26 mouse cellular contexts compared by ENCODE assay signal in genomic region chr3:34738938-34739337, GRCm38 (mm10).
DNase-seq lines count a peak whose midpoint lies in the region; ATAC-seq and TF ChIP-seq lines count a peak whose summit lies in the region.
"Had no signal": no experiment of that assay in that cellular context is flagged by ENCODE, and none has a peak within 500 bp of the region (broad histone marks: within the 10 kb centered on the region; RNA-seq: fewer than 3 reads in every experiment).

No protein-coding gene starts in this region.

- H3K4me1 ChIP-seq in liver, adult 2 months (ENCODE audit: control insufficient read depth, insufficient read depth, low read length): peaks cover 4% of the 10 kb centered on the region; the same call in 1 of the 2 replicates
- H3K4me1 ChIP-seq in liver, embryonic 12.5 days: no peaks in the 10 kb centered on the region
- peaks cover 4% of the 10 kb centered on the region; the same call in 1 of the 2 replicates for H3K4me1 ChIP-seq in stomach, embryonic 16.5 days (ENCODE audit: control insufficient read depth, insufficient read depth, low read length)
- H3K4me1 ChIP-seq: embryonic facial prominence, embryonic 13.5 days; forebrain, embryonic 15.5 days; heart, embryonic 12.5 days; hindbrain, embryonic 13.5 days; limb, embryonic 13.5 days; neural tube, embryonic 13.5 days had no signal

- DNase-seq in adrenal gland, adult 2 months: peak; percentile 11
- no peak for DNase-seq in adrenal gland, postnatal 25 days
- peak; percentile 82 for DNase-seq in liver, adult 2 months (ENCODE audit: extremely low read depth, low read depth, low spot score)
- peak; percentile 8 for DNase-seq in lung, postnatal 10 days
- no peak for DNase-seq in lung, postnatal 4 days
- no peak for DNase-seq in cerebellum, adult 18-20 months
- DNase-seq: cerebellum, adult 11 months; cerebellum, postnatal 10 days; gastrocnemius, adult 2 months; gastrocnemius, postnatal 36 days; heart, adult 2 months; heart, postnatal 4 days; thymus, postnatal 14 days had no signal

- H3K27me3 ChIP-seq in liver, adult 2 months (ENCODE audit: control insufficient read depth, insufficient read depth, low read length): no peaks in the 10 kb centered on the region
- H3K27me3 ChIP-seq in liver, embryonic 12.5 days (replicated peaks): no peaks in the 10 kb centered on the region
- H3K27me3 ChIP-seq in stomach, embryonic 16.5 days (ENCODE audit: control insufficient read depth, insufficient read depth, low read length): no peaks in the 10 kb centered on the region
- H3K27me3 ChIP-seq: CH12.LX; embryonic facial prominence, embryonic 13.5 days; forebrain, embryonic 15.5 days; heart, embryonic 12.5 days; hindbrain, embryonic 13.5 days; limb, embryonic 13.5 days; neural tube, embryonic 13.5 days had no signal

- 21% methylated on average over 7 of the region's 7 CpGs for WGBS in liver, adult 2 months
- WGBS in liver, embryonic 12.5 days (ENCODE audit: insufficient replicate concordance): 55% methylated on average over 7 of the region's 7 CpGs
- WGBS in stomach, embryonic 16.5 days: 46% methylated on average over 7 of the region's 7 CpGs

- H3K4me3 ChIP-seq in liver, adult 2 months (ENCODE audit: insufficient read depth, low read depth, low read length): no peak overlapping the region
- H3K4me3 ChIP-seq in liver, embryonic 12.5 days: no peak overlapping the region
- H3K4me3 ChIP-seq in stomach, embryonic 16.5 days (replicated peaks; ENCODE audit: low read length): no peak overlapping the region
- H3K4me3 ChIP-seq: embryonic facial prominence, embryonic 13.5 days; forebrain, embryonic 10.5 days; forebrain, embryonic 15.5 days; gastrocnemius, adult 2 months; heart, adult 2 months; heart, embryonic 12.5 days; hindbrain, embryonic 13.5 days; limb, embryonic 13.5 days; neural tube, embryonic 13.5 days had no signal

- H3K36me3 ChIP-seq in liver, adult 2 months (ENCODE audit: control insufficient read depth, insufficient read depth, low read length): no peaks in the 10 kb centered on the region
- no peaks in the 10 kb centered on the region for H3K36me3 ChIP-seq in liver, embryonic 12.5 days
- H3K36me3 ChIP-seq in stomach, embryonic 16.5 days (ENCODE audit: control insufficient read depth, insufficient read depth, low read length): no peaks in the 10 kb centered on the region
- H3K36me3 ChIP-seq: embryonic facial prominence, embryonic 13.5 days; forebrain, embryonic 10.5 days; forebrain, embryonic 15.5 days; G1E; heart, embryonic 12.5 days; hindbrain, embryonic 13.5 days; limb, embryonic 13.5 days; neural tube, embryonic 13.5 days had no signal

- ATAC-seq in liver, embryonic 12.5 days: no peak
- ATAC-seq in stomach, embryonic 16.5 days (ENCODE audit: insufficient read depth, low FRiP score): no peak; the same call in 1 of the 2 replicates
- ATAC-seq: forebrain, embryonic 15.5 days; midbrain, embryonic 16.5 days had no signal

- H3K9me3 ChIP-seq in liver, embryonic 12.5 days (replicated peaks): no peaks in the 10 kb centered on the region
- H3K9me3 ChIP-seq in stomach, embryonic 16.5 days (replicated peaks; ENCODE audit: control insufficient read depth, low read length): no peaks in the 10 kb centered on the region
- H3K9me3 ChIP-seq: embryonic facial prominence, embryonic 13.5 days; forebrain, embryonic 10.5 days; forebrain, embryonic 15.5 days; heart, embryonic 12.5 days; hindbrain, embryonic 13.5 days; limb, embryonic 13.5 days; neural tube, embryonic 13.5 days had no signal

- TF ChIP-seq POLR2A in liver, adult 2 months (IDR thresholded peaks at IDR 0.05; ENCODE audit: extremely low read depth, insufficient read depth, low read length): no peak

- no peak for TF ChIP-seq CTCF in liver, adult 2 months (IDR thresholded peaks at IDR 0.05; ENCODE audit: low read depth, low read length)

- H3K27ac ChIP-seq in liver, adult 2 months (replicated peaks; ENCODE audit: insufficient read depth, low read depth, low read length): no peak overlapping the region
- no peak overlapping the region for H3K27ac ChIP-seq in liver, embryonic 12.5 days
- peak overlapping the region; percentile 62; the same call in 1 of the 2 replicates for H3K27ac ChIP-seq in stomach, embryonic 16.5 days (ENCODE audit: low read length)
- H3K27ac ChIP-seq: embryonic facial prominence, embryonic 13.5 days; forebrain, embryonic 10.5 days; forebrain, embryonic 15.5 days; gastrocnemius, adult 2 months; heart, adult 2 months; hindbrain, embryonic 13.5 days; limb, embryonic 13.5 days; macrophage; neural tube, embryonic 13.5 days had no signal

- H3K79me2 ChIP-seq in liver, adult 2 months (ENCODE audit: control insufficient read depth, insufficient read depth, low read length): no peaks in the 10 kb centered on the region

- H3K9ac ChIP-seq in liver, adult 2 months (ENCODE audit: low read depth, low read length): no peak overlapping the region
- H3K9ac ChIP-seq in liver, embryonic 12.5 days: no peak overlapping the region
- no peak overlapping the region for H3K9ac ChIP-seq in stomach, embryonic 16.5 days (ENCODE audit: low read length)
- H3K9ac ChIP-seq: embryonic facial prominence, embryonic 13.5 days; forebrain, embryonic 15.5 days; heart, embryonic 12.5 days; hindbrain, embryonic 13.5 days; limb, embryonic 13.5 days; neural tube, embryonic 13.5 days had no signal

- H3K4me2 ChIP-seq in liver, embryonic 12.5 days: no peak overlapping the region
- no peak overlapping the region for H3K4me2 ChIP-seq in stomach, embryonic 16.5 days (ENCODE audit: low read depth, low read length)
- H3K4me2 ChIP-seq: embryonic facial prominence, embryonic 13.5 days; forebrain, embryonic 15.5 days; heart, embryonic 12.5 days; hindbrain, embryonic 13.5 days; limb, embryonic 13.5 days; neural tube, embryonic 13.5 days had no signal

Comparison
In these comparisons a context has a peak if more than half of its experiments do, and no peak if none do; other contexts are left out.
1. DNase-seq: peak in adrenal gland, adult 2 months (single experiment), liver, adult 2 months (single experiment) and lung, postnatal 10 days (single experiment); none in adrenal gland, postnatal 25 days (single experiment), lung, postnatal 4 days (0 of 2) and cerebellum, adult 18-20 months (0 of 2).